In the genomic region with DNA sequence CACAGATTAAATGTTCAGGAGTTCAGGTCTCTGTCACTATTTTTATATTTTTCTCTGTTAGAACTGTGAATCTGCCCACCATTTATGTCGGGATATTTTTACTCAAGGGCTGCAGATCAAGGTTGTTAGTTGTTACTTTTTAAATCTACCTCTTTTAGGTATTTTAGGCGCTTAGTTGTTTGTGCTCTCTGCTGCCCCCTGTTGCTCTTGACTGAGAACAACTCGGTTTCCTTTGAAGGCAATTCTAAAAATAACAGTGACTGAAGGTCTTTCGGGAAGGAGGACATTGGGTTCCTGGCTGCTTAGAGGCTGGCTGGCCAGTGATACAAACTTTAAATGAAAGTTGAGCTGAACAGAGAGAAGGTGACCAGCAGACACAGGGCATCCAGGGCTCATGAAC, we compare ENCODE assay signal across 12 mouse cellular contexts. TPM values are rescaled to one million over a fixed set of nuclear protein-coding genes. Genes with fewer than 3 reads are reported as not detected.
A peak's percentile ranks its signal among the peaks of the same experiment; 100 is the strongest.
DNase-seq lines count a peak whose midpoint lies in the region; ATAC-seq and TF ChIP-seq lines count a peak whose summit lies in the region.
"Had no signal": no experiment of that assay in that cellular context is flagged by ENCODE, and none has a peak within 500 bp of the region (broad histone marks: within the 10 kb centered on the region; RNA-seq: fewer than 3 reads in every experiment).

No protein-coding gene starts in this region.

- H3K4me3 ChIP-seq in forebrain, postnatal 0 days (ENCODE audit: low read depth, low read length) = no peak overlapping the region
- no peak overlapping the region for H3K4me3 ChIP-seq in forebrain, embryonic 13.5 days
- H3K4me3 ChIP-seq in lung, embryonic 14.5 days (ENCODE audit: low read depth, low read length) = no peak overlapping the region
- no peak overlapping the region for H3K4me3 ChIP-seq in heart, embryonic 10.5 days
- H3K4me3 ChIP-seq: hindbrain, embryonic 13.5 days had no signal

- H3K4me2 ChIP-seq in forebrain, postnatal 0 days (ENCODE audit: low read depth) = no peak overlapping the region
- no peak overlapping the region for H3K4me2 ChIP-seq in forebrain, embryonic 13.5 days
- H3K4me2 ChIP-seq in lung, embryonic 14.5 days = no peak overlapping the region
- H3K4me2 ChIP-seq: hindbrain, embryonic 13.5 days had no signal

- no peaks in the 10 kb centered on the region for H3K9me3 ChIP-seq in forebrain, postnatal 0 days (ENCODE audit: low read length)
- no peaks in the 10 kb centered on the region for H3K9me3 ChIP-seq in forebrain, embryonic 13.5 days (replicated peaks)
- no peaks in the 10 kb centered on the region for H3K9me3 ChIP-seq in lung, embryonic 14.5 days (ENCODE audit: low read depth, low read length)
- H3K9me3 ChIP-seq in heart, embryonic 10.5 days = no peaks in the 10 kb centered on the region
- H3K9me3 ChIP-seq: hindbrain, embryonic 13.5 days had no signal

- no peaks in the 10 kb centered on the region for H3K4me1 ChIP-seq in forebrain, postnatal 0 days (ENCODE audit: insufficient read depth)
- no peaks in the 10 kb centered on the region for H3K4me1 ChIP-seq in forebrain, embryonic 13.5 days
- no peaks in the 10 kb centered on the region for H3K4me1 ChIP-seq in lung, embryonic 14.5 days (ENCODE audit: insufficient read depth)
- H3K4me1 ChIP-seq in heart, embryonic 10.5 days = no peaks in the 10 kb centered on the region
- H3K4me1 ChIP-seq: hindbrain, embryonic 13.5 days had no signal

- H3K27me3 ChIP-seq in forebrain, postnatal 0 days (ENCODE audit: insufficient read depth, low read length) = no peaks in the 10 kb centered on the region
- H3K27me3 ChIP-seq in forebrain, embryonic 13.5 days = no peaks in the 10 kb centered on the region
- no peaks in the 10 kb centered on the region for H3K27me3 ChIP-seq in lung, embryonic 14.5 days (ENCODE audit: insufficient read depth, low read length)
- H3K27me3 ChIP-seq in heart, embryonic 10.5 days (ENCODE audit: insufficient read depth, poor library complexity, severe bottlenecking) = no peaks in the 10 kb centered on the region
- H3K27me3 ChIP-seq: hindbrain, embryonic 13.5 days had no signal

- TF ChIP-seq CTCF in forebrain, postnatal 0 days (IDR thresholded peaks at IDR 0.05; ENCODE audit: low read depth) = peak; percentile 41
- TF ChIP-seq CTCF in lung, embryonic 14.5 days (IDR thresholded peaks at IDR 0.05; ENCODE audit: low read depth) = no peak

- no peak overlapping the region for H3K9ac ChIP-seq in forebrain, postnatal 0 days
- no peak overlapping the region for H3K9ac ChIP-seq in forebrain, embryonic 13.5 days
- H3K9ac ChIP-seq in lung, embryonic 14.5 days = no peak overlapping the region
- H3K9ac ChIP-seq: hindbrain, embryonic 13.5 days had no signal

- DNase-seq in forebrain, postnatal 0 days = no peak
- peak; percentile 4 for DNase-seq in lung, embryonic 14.5 days
- no peak for DNase-seq in lung, postnatal 25 days (ENCODE audit: low spot score)
- peak; percentile 36 for DNase-seq in R1 (ENCODE audit: low read depth, low spot score)
- DNase-seq in heart, embryonic 10.5 days (ENCODE audit: low spot score) = peak; percentile 14
- no peak for DNase-seq in left cerebral cortex, adult 11 months (ENCODE audit: low spot score)
- no peak for DNase-seq in urinary bladder, postnatal 25 days (ENCODE audit: low spot score)
- DNase-seq: layer of hippocampus, adult 9-11 months had no signal

- H3K27ac ChIP-seq in forebrain, postnatal 0 days (ENCODE audit: low read depth, low read length) = no peak overlapping the region
- H3K27ac ChIP-seq in forebrain, embryonic 13.5 days = no peak overlapping the region
- no peak overlapping the region for H3K27ac ChIP-seq in lung, embryonic 14.5 days (ENCODE audit: low read depth)
- no peak overlapping the region for H3K27ac ChIP-seq in heart, embryonic 10.5 days
- H3K27ac ChIP-seq: hindbrain, embryonic 13.5 days had no signal

- no peak for ATAC-seq in forebrain, postnatal 0 days
- no peak for ATAC-seq in forebrain, embryonic 13.5 days
- ATAC-seq in lung, embryonic 14.5 days (ENCODE audit: insufficient read depth) = no peak

- 60% methylated on average over 4 of the region's 4 CpGs for WGBS in forebrain, postnatal 0 days
- 66% methylated on average over 4 of the region's 4 CpGs for WGBS in forebrain, embryonic 13.5 days
- 54% methylated on average over 4 of the region's 4 CpGs for WGBS in lung, embryonic 14.5 days
- WGBS in heart, embryonic 10.5 days = 38% methylated on average over 4 of the region's 4 CpGs

- H3K36me3 ChIP-seq in forebrain, postnatal 0 days (ENCODE audit: insufficient read depth) = no peaks in the 10 kb centered on the region
- no peaks in the 10 kb centered on the region for H3K36me3 ChIP-seq in forebrain, embryonic 13.5 days (ENCODE audit: poor library complexity, severe bottlenecking)
- no peaks in the 10 kb centered on the region for H3K36me3 ChIP-seq in lung, embryonic 14.5 days (ENCODE audit: insufficient read depth)
- H3K36me3 ChIP-seq in heart, embryonic 10.5 days = no peaks in the 10 kb centered on the region
- H3K36me3 ChIP-seq: hindbrain, embryonic 13.5 days had no signal

RNA-seq across cellular contexts. Expression of gene Rbfox1, which starts 54.9 kb away (rescaled TPM):
- total RNA-seq in forebrain, postnatal 0 days (2014; rRNA removed) = 124 and 129 TPM in 2 replicates
- 213 and 214 TPM in 2 replicates for polyA plus RNA-seq in forebrain, postnatal 0 days (2015; fragmentation: Nextera tagmentation; extraction: Ambion mirVana)
- polyA plus RNA-seq in forebrain, embryonic 13.5 days (2015; fragmentation: Nextera tagmentation; extraction: Ambion mirVana) = 52.1 and 58.3 TPM in 2 replicates
- polyA plus RNA-seq in lung, embryonic 14.5 days (2014; fragmentation: Nextera tagmentation; extraction: Ambion mirVana) = 0.57 and 0.83 TPM in 2 replicates
- polyA plus RNA-seq in heart, embryonic 10.5 days (2016; fragmentation: Nextera tagmentation; extraction: Ambion mirVana) = 2.5 and 2.8 TPM in 2 replicates
- total RNA-seq: megakaryocyte, adult 5-6 weeks had no signal
- polyA plus RNA-seq: liver, adult 2 months had no signal

Comparison
In these comparisons a context has a peak if more than half of its experiments do, and no peak if none do; other contexts are left out.
1. DNase-seq: peak in lung, embryonic 14.5 days (single experiment), R1 (single experiment) and heart, embryonic 10.5 days (single experiment); none in forebrain, postnatal 0 days (single experiment), lung, postnatal 25 days (single experiment), left cerebral cortex, adult 11 months (single experiment) and urinary bladder, postnatal 25 days (single experiment).
2. RNA of gene Rbfox1, which starts 54.9 kb away (polyA plus RNA-seq): 213 to 214 TPM in forebrain, postnatal 0 days and 52.1 to 58.3 TPM in forebrain, embryonic 13.5 days; 2.5 to 2.8 TPM in heart, embryonic 10.5 days and 0.57 to 0.83 TPM in lung, embryonic 14.5 days; every median in the first group is over 10 times any median in the second.